Mouse (Mus musculus): Measurements from ENCODE around the gene Rsph10b. TPM values are rescaled to one million over a fixed set of nuclear protein-coding genes. Genes with fewer than 3 reads are reported as not detected.

The Rsph10b gene
- polyA plus RNA-seq, 1 experiment: 0.31 TPM

- 73% methylated on average over 16 of the region's 16 CpGs for WGBS
- no peaks in the 10 kb centered on the region for H3K36me3 ChIP-seq (ENCODE audit: control insufficient read depth, insufficient read depth, low read length)
- no peak for TF ChIP-seq CTCF (conservative IDR thresholded peaks at IDR 0.05; ENCODE audit: insufficient read depth, insufficient read length, low read depth, low read length)
- no peak for TF ChIP-seq POLR2A (IDR thresholded peaks at IDR 0.05; ENCODE audit: low read depth, low read length)
These were observed 44.0 kb downstream of the Rsph10b start for GRCm38 (mm10) chr5:143976726-143977431.

GRCm38 (mm10) chr5:143980858-143981257 is 48.0 kb downstream of the Rsph10b start:
- WGBS: 15% methylated on average over 9 of the region's 9 CpGs
- H3K27ac ChIP-seq (ENCODE audit: insufficient read depth, low read depth, low read length): no peak overlapping the region
- H3K4me1 ChIP-seq (ENCODE audit: control insufficient read depth, insufficient read depth, low read length): no peaks in the 10 kb centered on the region
- H3K36me3 ChIP-seq (ENCODE audit: control insufficient read depth, insufficient read depth, low read length): no peaks in the 10 kb centered on the region; the same call in none of the 2 replicates
- peak; percentile 58 for DNase-seq
- no peak overlapping the region for H3K4me3 ChIP-seq (ENCODE audit: insufficient read depth, low read depth, low read length)
- H3K27me3 ChIP-seq (replicated peaks; ENCODE audit: control insufficient read depth, insufficient read depth, low read length): no peaks in the 10 kb centered on the region
- no peak for TF ChIP-seq CTCF (conservative IDR thresholded peaks at IDR 0.05; ENCODE audit: insufficient read depth, insufficient read length, low read depth, low read length)

More at GRCm38 (mm10) chr5:143976726-143977431, 44.0 kb downstream of the Rsph10b start:
- no peaks in the 10 kb centered on the region for H3K27me3 ChIP-seq (replicated peaks; ENCODE audit: control insufficient read depth, insufficient read depth, low read length)
- no peaks in the 10 kb centered on the region for H3K4me1 ChIP-seq (ENCODE audit: control insufficient read depth, insufficient read depth, low read length)
- H3K27ac ChIP-seq (ENCODE audit: insufficient read depth, low read depth, low read length): no peak overlapping the region
- no peak for DNase-seq
- H3K4me3 ChIP-seq (ENCODE audit: insufficient read depth, low read depth, low read length): no peak overlapping the region

- H3K4me1 ChIP-seq (ENCODE audit: control insufficient read depth, insufficient read depth, low read length): no peaks in the 10 kb centered on the region
- H3K27me3 ChIP-seq (replicated peaks; ENCODE audit: control insufficient read depth, insufficient read depth, low read length): no peaks in the 10 kb centered on the region
- H3K36me3 ChIP-seq (ENCODE audit: control insufficient read depth, insufficient read depth, low read length): peaks cover 2% of the 10 kb centered on the region
- H3K4me3 ChIP-seq (ENCODE audit: insufficient read depth, low read depth, low read length): no peak overlapping the region
- DNase-seq: no peak
- no peak overlapping the region for H3K27ac ChIP-seq (ENCODE audit: insufficient read depth, low read depth, low read length)
- 78% methylated on average over 2 of the region's 2 CpGs for WGBS
- no peak for TF ChIP-seq POLR2A (IDR thresholded peaks at IDR 0.05; ENCODE audit: low read depth, low read length)
- TF ChIP-seq CTCF (conservative IDR thresholded peaks at IDR 0.05; ENCODE audit: insufficient read depth, insufficient read length, low read depth, low read length): no peak
These were observed 49.5 kb downstream of the Rsph10b start for GRCm38 (mm10) chr5:143982361-143982760.

- no peaks in the 10 kb centered on the region for H3K4me1 ChIP-seq (ENCODE audit: control insufficient read depth, insufficient read depth, low read length)
- TF ChIP-seq CTCF (conservative IDR thresholded peaks at IDR 0.05; ENCODE audit: insufficient read depth, insufficient read length, low read depth, low read length) (no peak), POLR2A (IDR thresholded peaks at IDR 0.05; ENCODE audit: low read depth, low read length) (no peak)
- no peak overlapping the region for H3K27ac ChIP-seq (ENCODE audit: insufficient read depth, low read depth, low read length)
- H3K27me3 ChIP-seq (replicated peaks; ENCODE audit: control insufficient read depth, insufficient read depth, low read length): no peaks in the 10 kb centered on the region
- no peak overlapping the region for H3K4me3 ChIP-seq (ENCODE audit: insufficient read depth, low read depth, low read length)
- peaks cover 5% of the 10 kb centered on the region for H3K36me3 ChIP-seq (ENCODE audit: control insufficient read depth, insufficient read depth, low read length)
- 80% methylated on average over 7 of the region's 7 CpGs for WGBS
- no peak for DNase-seq
These were observed 52.5 kb downstream of the Rsph10b start for GRCm38 (mm10) chr5:143985381-143985780.

- no peaks in the 10 kb centered on the region for H3K27me3 ChIP-seq (replicated peaks; ENCODE audit: control insufficient read depth, insufficient read depth, low read length)
- H3K4me1 ChIP-seq (ENCODE audit: control insufficient read depth, insufficient read depth, low read length): no peaks in the 10 kb centered on the region
- H3K27ac ChIP-seq (ENCODE audit: insufficient read depth, low read depth, low read length): no peak overlapping the region
- H3K4me3 ChIP-seq (ENCODE audit: insufficient read depth, low read depth, low read length): no peak overlapping the region
- 61% methylated on average over 3 of the region's 3 CpGs for WGBS
- DNase-seq: peak; percentile 47
- H3K36me3 ChIP-seq (ENCODE audit: control insufficient read depth, insufficient read depth, low read length): peaks cover 11% of the 10 kb centered on the region
- TF ChIP-seq POLR2A (IDR thresholded peaks at IDR 0.05; ENCODE audit: low read depth, low read length): no peak
- no peak for TF ChIP-seq CTCF (conservative IDR thresholded peaks at IDR 0.05; ENCODE audit: insufficient read depth, insufficient read length, low read depth, low read length)
These were observed 54.8 kb downstream of the Rsph10b start for GRCm38 (mm10) chr5:143987596-143987995.

- Histone ChIP-seq H3K4me3 (ENCODE audit: insufficient read depth, low read depth, low read length) (no peak overlapping the region), H3K36me3 (ENCODE audit: control insufficient read depth, insufficient read depth, low read length) (peaks cover 13% of the 10 kb centered on the region), H3K27me3 (replicated peaks; ENCODE audit: control insufficient read depth, insufficient read depth, low read length) (no peaks in the 10 kb centered on the region), H3K27ac (ENCODE audit: insufficient read depth, low read depth, low read length) (no peak overlapping the region), H3K4me1 (ENCODE audit: control insufficient read depth, insufficient read depth, low read length) (no peaks in the 10 kb centered on the region)
- 95% methylated on average over 4 of the region's 4 CpGs for WGBS
- TF ChIP-seq CTCF (conservative IDR thresholded peaks at IDR 0.05; ENCODE audit: insufficient read depth, insufficient read length, low read depth, low read length) (no peak), POLR2A (IDR thresholded peaks at IDR 0.05; ENCODE audit: low read depth, low read length) (no peak)
- no peak for DNase-seq
These were observed 56.2 kb downstream of the Rsph10b start for GRCm38 (mm10) chr5:143989046-143989445.

- TF ChIP-seq POLR2A (IDR thresholded peaks at IDR 0.05; ENCODE audit: low read depth, low read length) (no peak), CTCF (conservative IDR thresholded peaks at IDR 0.05; ENCODE audit: insufficient read depth, insufficient read length, low read depth, low read length) (no peak)
- Histone ChIP-seq H3K4me3 (ENCODE audit: insufficient read depth, low read depth, low read length) (no peak overlapping the region), H3K4me1 (ENCODE audit: control insufficient read depth, insufficient read depth, low read length) (no peaks in the 10 kb centered on the region), H3K27me3 (replicated peaks; ENCODE audit: control insufficient read depth, insufficient read depth, low read length) (no peaks in the 10 kb centered on the region), H3K36me3 (ENCODE audit: control insufficient read depth, insufficient read depth, low read length) (peaks cover 14% of the 10 kb centered on the region), H3K27ac (ENCODE audit: insufficient read depth, low read depth, low read length) (no peak overlapping the region)
- DNase-seq: no peak
- 82% methylated on average over 11 of the region's 11 CpGs for WGBS
These were observed 57.3 kb downstream of the Rsph10b start for GRCm38 (mm10) chr5:143990086-143990485.

All from kidney, adult 2 months (tissue).